Mouse (Mus musculus): Measurements from ENCODE around the gene Lrit3.

DNA sequence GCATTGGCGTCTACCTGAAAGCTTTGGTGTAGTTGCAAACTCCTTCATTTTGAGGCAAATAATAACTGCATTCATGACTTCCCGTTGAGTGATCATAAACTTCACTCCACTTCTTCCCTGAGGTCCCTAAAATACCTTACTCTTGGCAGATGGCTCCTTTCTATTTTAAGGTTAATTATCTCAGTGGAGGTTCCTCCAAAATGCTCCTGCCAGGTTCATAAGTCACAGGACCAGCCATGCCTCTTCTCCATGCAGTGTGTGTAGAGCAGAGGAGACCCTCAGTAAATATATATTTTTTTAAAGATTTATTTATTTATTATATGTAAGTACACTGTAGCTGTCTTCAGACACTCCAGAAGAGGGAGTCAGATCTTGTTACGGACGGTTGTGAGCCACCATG, 37.7 kb downstream of the Lrit3 start:
- TF ChIP-seq CTCF (IDR thresholded peaks at IDR 0.05; ENCODE audit: insufficient read depth, low read length) (no peak), POLR2A (IDR thresholded peaks at IDR 0.05; ENCODE audit: borderline replicate concordance, extremely low read depth, low read depth, low read length) (no peak)
